Mouse (Mus musculus) heart, postnatal 0 days (tissue): ENCODE data around the gene Gja6.

Experiments used
- CTCF ChIP-seq: IDR thresholded peaks from 2 replicates; pipeline ENCODE4 v1.5.1; 2016; ENCODE audit warnings: antibody characterized with exemption, control low read depth, low read depth
- EP300 ChIP-seq: IDR thresholded peaks from 2 replicates; pipeline ENCODE4 v1.6.1; 2016; ENCODE audit warnings: antibody characterized with exemption, low read depth

DNA sequence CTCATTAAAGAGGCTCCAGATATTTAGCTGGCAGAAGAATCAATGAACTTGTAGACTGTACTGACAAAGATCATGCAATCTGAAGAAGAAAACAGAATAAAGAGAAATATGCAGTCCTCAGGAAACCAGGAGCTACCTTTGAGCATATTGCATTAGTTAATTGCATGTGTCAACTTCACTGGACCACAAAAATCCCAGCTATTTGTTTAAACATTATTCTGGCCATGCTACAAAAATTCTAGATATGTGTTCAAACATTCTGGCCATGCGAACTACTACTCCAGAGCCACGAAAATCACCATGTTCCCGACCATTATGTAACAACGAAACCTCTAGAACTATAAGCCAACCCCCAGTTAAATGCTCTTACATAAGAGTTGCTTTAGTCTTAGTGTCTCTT is 37.9 kb upstream of the Gja6 start:
- no peak for TF ChIP-seq CTCF
- TF ChIP-seq EP300 = no peak
